Mouse (Mus musculus): ENCODE results near the gene Kat5. TPM values are rescaled to one million over a fixed set of nuclear protein-coding genes. Genes with fewer than 3 reads are reported as not detected.

The Kat5 gene
- polyA plus RNA-seq (2015; fragmentation: Nextera tagmentation; extraction: Ambion mirVana), result 77.2 and 79.7 TPM in 2 replicates

- Histone ChIP-seq H3K9me3 (no peaks in the 10 kb centered on the region), H3K4me3 (peak within 1 kb of the TSS; percentile 64), H3K36me3 (peaks cover 42% of the 10 kb centered on the region), H3K9ac (peak within 1 kb of the TSS; percentile 85), H3K27me3 (0 out of 2 replicates have a peak, but pooled peaks cover 17% of the 10 kb centered on the region), H3K4me1 (replicated peaks) (peaks cover 34% of the 10 kb centered on the region), H3K27ac (peak within 1 kb of the TSS; percentile 98), H3K4me2 (peak within 1 kb of the TSS; percentile 79)
- ATAC-seq (ENCODE audit: low FRiP score), result peak; percentile 95
- under 1% methylated on average over 50 of the region's 55 CpGs for WGBS
Measured at GRCm38 (mm10) chr19:5609547-5610404, at the start of gene Kat5. TSS of gene Kat5 (minus strand) at chr19:5610237.

GRCm38 (mm10) chr19:5654720-5655298, 44.8 kb upstream of the Kat5 start:
- H3K4me1 ChIP-seq (replicated peaks), result peaks cover 16% of the 10 kb centered on the region
- 9% methylated on average over 43 of the region's 43 CpGs for WGBS
- peak overlapping the region; percentile 41 for H3K4me3 ChIP-seq
- H3K9me3 ChIP-seq, result no peaks in the 10 kb centered on the region
- peaks cover 42% of the 10 kb centered on the region for H3K27me3 ChIP-seq
- 0 out of 2 replicates have a peak, but pooled peaks have one; percentile 25 for ATAC-seq (ENCODE audit: low FRiP score)
- peak overlapping the region; percentile 59 for H3K4me2 ChIP-seq
- H3K36me3 ChIP-seq, result 0 out of 2 replicates have a peak, but pooled peaks cover 5% of the 10 kb centered on the region
- H3K27ac ChIP-seq, result no peak overlapping the region
- peak overlapping the region; percentile 63 for H3K9ac ChIP-seq

GRCm38 (mm10) chr19:5653969-5654719, 44.1 kb upstream of the Kat5 start:
- Histone ChIP-seq H3K9me3 (no peaks in the 10 kb centered on the region), H3K4me3 (peak overlapping the region; percentile 41), H3K4me2 (peak overlapping the region; percentile 59), H3K4me1 (replicated peaks) (peaks cover 21% of the 10 kb centered on the region), H3K9ac (peak overlapping the region; percentile 68), H3K36me3 (0 out of 2 replicates have a peak, but pooled peaks cover 5% of the 10 kb centered on the region), H3K27me3 (peaks cover 42% of the 10 kb centered on the region), H3K27ac (no peak overlapping the region)
- 7% methylated on average over 62 of the region's 62 CpGs for WGBS
- ATAC-seq (ENCODE audit: low FRiP score), result 0 out of 2 replicates have a peak, but pooled peaks have one; percentile 29

DNA sequence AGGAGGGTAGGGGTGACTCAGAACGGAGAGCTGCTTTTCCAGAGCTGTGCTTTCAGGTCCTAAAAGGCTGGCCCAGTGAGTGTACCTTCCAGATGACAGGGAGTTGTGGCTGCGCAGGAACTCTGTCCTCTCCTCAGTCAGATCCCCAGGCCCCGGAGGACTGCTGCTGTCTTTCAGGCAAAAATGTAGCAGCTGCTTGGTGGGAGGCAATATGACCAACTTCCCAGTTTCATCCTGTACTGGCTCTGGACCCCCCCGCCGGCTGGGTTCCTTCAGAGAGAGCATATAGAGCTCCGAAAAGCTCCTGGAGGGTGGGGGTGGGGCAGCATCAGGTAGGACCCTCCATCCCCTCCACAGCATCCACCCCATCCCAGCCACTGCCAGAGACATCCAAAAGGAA, 42.5 kb upstream of the Kat5 start:
- no peak overlapping the region for H3K4me2 ChIP-seq
- 82% methylated on average over 6 of the region's 6 CpGs for WGBS

DNA sequence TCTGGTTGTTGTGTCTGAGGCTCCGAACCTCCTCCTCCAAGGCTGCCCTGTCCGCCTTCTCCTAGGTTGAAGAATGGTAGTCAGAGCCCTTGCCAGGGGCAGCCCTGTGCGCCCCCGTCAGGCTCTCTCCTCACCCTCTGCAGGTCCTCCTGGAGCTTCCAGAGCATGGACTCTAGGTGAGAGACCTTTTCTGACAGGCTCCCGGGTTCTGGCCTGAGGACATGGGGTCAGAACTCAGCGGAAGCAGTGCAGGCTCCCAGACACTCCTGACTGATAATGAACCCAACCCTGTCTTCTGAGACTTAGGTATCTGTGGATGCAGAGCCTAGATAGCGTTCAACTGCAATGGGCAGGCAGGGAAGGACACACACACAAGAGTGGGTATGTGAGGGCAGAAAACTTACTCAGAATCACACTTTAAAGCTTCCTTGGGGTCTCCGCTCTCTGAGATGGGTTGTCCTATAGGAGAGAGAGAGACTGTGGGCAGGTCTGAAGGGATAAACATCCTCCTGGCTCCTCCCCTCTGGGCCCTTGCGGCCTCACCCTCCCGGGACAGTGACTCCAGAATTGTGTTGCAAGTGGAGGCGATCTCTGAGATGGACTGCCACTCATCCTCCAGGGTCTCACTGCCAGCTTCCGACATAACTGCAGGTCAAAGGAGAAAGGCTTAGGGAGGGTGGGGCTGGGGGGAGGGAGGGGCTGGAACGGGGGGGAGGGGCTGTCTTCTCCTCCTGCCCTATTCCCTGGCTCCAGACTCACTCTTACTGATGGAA, 41.7 kb upstream of the Kat5 start:
- Histone ChIP-seq H3K9ac (no peak overlapping the region), H3K36me3 (peaks cover 20% of the 10 kb centered on the region), H3K27me3 (peaks cover 41% of the 10 kb centered on the region), H3K4me2 (no peak overlapping the region), H3K4me1 (replicated peaks) (peaks cover 35% of the 10 kb centered on the region), H3K9me3 (no peaks in the 10 kb centered on the region), H3K27ac (no peak overlapping the region), H3K4me3 (no peak overlapping the region)
- no peak for ATAC-seq (ENCODE audit: low FRiP score)
- WGBS, result 62% methylated on average over 13 of the region's 13 CpGs

More for the DNA sequence above, 42.5 kb upstream of the Kat5 start:
- H3K4me1 ChIP-seq (replicated peaks), result peaks cover 35% of the 10 kb centered on the region
- H3K4me3 ChIP-seq, result no peak overlapping the region
- H3K36me3 ChIP-seq, result peaks cover 11% of the 10 kb centered on the region
- H3K9ac ChIP-seq, result no peak overlapping the region
- peaks cover 42% of the 10 kb centered on the region for H3K27me3 ChIP-seq
- ATAC-seq (ENCODE audit: low FRiP score), result no peak
- no peaks in the 10 kb centered on the region for H3K9me3 ChIP-seq
- no peak overlapping the region for H3K27ac ChIP-seq

DNA sequence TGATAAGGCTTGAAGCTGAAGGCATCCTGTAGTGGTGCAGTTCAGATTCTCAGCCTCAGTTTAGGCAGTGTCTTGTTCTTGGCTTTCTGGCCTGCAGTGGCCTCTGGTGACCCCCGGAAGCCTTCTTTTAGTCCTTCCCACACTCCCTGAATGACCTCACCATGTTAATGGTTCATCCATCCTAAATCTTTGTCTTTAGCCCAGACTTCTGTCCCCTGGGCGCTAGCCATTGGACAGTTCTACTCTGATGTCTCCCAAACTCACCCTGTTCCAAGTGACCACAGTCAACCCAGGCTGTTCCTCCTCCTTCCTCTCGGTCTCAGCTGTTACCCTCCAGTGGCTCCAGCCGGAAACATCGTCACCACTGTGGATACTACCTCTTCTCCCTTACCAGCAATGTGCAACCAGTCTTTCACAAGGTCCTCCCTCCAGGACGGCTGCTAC, 39.3 kb upstream of the Kat5 start:
- no peak for ATAC-seq (ENCODE audit: low FRiP score)
- Histone ChIP-seq H3K36me3 (peaks cover 44% of the 10 kb centered on the region), H3K27ac (peak overlapping the region; percentile 88), H3K27me3 (peaks cover 18% of the 10 kb centered on the region), H3K9me3 (no peaks in the 10 kb centered on the region), H3K9ac (peak overlapping the region; percentile 72), H3K4me2 (peak overlapping the region; percentile 56), H3K4me1 (replicated peaks) (peaks cover 26% of the 10 kb centered on the region), H3K4me3 (peak overlapping the region; percentile 25)
- 76% methylated on average over 6 of the region's 6 CpGs for WGBS

DNA sequence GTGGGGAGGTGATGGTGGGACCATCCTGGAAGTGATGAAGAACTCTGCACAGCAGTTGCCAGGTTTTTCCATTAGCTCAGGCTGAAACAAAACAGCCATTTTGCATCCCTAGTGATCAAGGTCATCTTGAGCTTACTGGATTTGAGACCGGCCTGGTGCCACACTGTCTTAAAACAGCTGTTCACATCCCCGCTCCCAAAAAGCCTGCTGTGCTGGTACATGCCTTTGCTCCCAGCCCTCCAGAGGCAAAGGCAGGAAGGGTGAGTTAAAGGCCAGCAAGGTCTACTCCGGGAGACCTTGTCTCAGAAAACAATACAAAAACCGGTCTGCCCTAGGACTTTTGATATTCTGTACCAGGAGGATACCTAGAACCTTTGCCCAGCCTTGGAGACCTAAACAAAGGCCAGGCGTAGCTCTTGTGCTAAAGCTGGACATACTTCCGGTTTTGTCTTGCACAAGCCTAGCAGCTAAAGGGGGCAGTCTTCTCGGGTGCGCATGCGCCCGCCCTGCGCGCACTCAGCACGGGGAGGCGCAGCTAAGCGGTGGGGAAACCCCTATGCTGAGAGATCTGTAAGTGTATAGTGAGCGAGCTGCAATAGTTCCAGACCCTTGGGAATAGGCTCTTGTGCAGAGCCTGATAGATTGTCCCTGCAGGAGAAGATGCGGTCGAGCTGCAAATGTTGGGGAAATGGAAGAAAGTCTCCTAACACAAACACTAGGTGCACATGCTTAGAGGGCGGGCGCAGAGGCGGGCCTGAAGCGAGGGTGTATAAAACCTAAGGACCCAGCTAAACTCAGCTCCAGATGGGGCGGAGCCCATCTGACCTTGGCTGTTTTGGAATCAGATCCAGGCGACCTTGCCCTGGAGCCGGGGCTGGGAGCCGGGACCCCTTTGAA, 38.6 kb upstream of the Kat5 start:
- Histone ChIP-seq H3K4me2 (peak overlapping the region; percentile 56), H3K36me3 (peaks cover 51% of the 10 kb centered on the region), H3K4me3 (peak overlapping the region; percentile 25), H3K9me3 (no peaks in the 10 kb centered on the region), H3K27ac (peak overlapping the region; percentile 88), H3K27me3 (peaks cover 11% of the 10 kb centered on the region), H3K9ac (peak overlapping the region; percentile 72), H3K4me1 (replicated peaks) (peaks cover 20% of the 10 kb centered on the region)
- 13% methylated on average over 26 of the region's 26 CpGs for WGBS
- ATAC-seq (ENCODE audit: low FRiP score), result peak; percentile 90

DNA sequence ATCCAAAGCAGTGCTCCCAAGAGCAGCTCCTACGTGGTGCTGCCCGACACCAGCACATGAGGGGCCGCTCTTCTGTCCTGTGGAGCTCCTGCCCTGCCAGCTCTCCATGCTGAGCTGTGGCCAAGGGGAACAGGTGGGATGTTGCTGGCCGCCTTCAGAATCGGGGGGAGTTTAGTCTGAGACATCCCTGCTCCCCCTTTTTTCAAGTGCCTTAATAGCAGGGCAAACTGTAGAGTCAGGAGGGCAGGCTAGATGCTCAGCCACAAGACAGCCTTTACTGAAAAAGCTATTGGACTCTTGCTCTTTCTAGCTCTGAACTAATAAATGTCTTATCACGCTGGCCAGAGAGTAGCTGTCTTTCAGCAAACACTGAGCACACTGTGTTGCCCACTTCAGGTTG, 37.8 kb upstream of the Kat5 start:
- WGBS, result 94% methylated on average over 6 of the region's 6 CpGs
- H3K9me3 ChIP-seq, result no peaks in the 10 kb centered on the region
- H3K4me1 ChIP-seq (replicated peaks), result peaks cover 19% of the 10 kb centered on the region
- no peak for ATAC-seq (ENCODE audit: low FRiP score)
- H3K27me3 ChIP-seq, result peaks cover 3% of the 10 kb centered on the region
- peak overlapping the region; percentile 88 for H3K27ac ChIP-seq
- H3K4me2 ChIP-seq, result no peak overlapping the region
- H3K36me3 ChIP-seq, result peaks cover 57% of the 10 kb centered on the region
- 0 out of 2 replicates have a peak overlapping the region, but pooled peaks have one; percentile 72 for H3K9ac ChIP-seq
- no peak overlapping the region for H3K4me3 ChIP-seq

- peaks cover 19% of the 10 kb centered on the region for H3K4me1 ChIP-seq (replicated peaks)
- H3K4me3 ChIP-seq, result no peak overlapping the region
- peaks cover 67% of the 10 kb centered on the region for H3K36me3 ChIP-seq
- no peak overlapping the region for H3K9ac ChIP-seq
- no peaks in the 10 kb centered on the region for H3K9me3 ChIP-seq
- no peaks in the 10 kb centered on the region for H3K27me3 ChIP-seq
- ATAC-seq (ENCODE audit: low FRiP score), result no peak
- H3K4me2 ChIP-seq, result no peak overlapping the region
- 95% methylated on average over 8 of the region's 8 CpGs for whole genome bisulfite sequencing
- no peak overlapping the region for H3K27ac ChIP-seq
Measured at GRCm38 (mm10) chr19:5646731-5647330, 36.8 kb upstream of the Kat5 start.

DNA sequence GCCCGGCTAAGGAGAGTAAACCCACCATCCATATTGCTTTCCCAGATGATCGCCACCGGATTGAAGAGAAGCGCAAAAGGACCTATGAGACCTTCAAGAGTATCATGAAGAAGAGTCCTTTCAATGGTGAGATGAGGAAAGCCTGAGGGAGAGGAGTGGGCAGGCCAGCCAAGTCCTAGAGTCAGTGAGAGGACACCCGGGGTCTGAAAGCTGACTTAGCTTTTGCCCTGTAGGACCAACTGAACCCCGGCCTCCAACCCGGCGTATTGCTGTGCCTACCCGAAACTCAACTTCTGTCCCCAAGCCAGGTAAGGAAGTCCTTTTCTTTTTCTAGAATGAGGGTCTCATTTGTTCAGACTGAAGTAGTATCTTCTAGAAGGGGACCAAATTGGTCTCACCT, 35.2 kb upstream of the Kat5 start:
- Histone ChIP-seq H3K27ac (no peak overlapping the region), H3K4me3 (no peak overlapping the region), H3K4me2 (no peak overlapping the region), H3K27me3 (no peaks in the 10 kb centered on the region), H3K9ac (no peak overlapping the region), H3K4me1 (replicated peaks) (peaks cover 21% of the 10 kb centered on the region), H3K36me3 (peaks cover 78% of the 10 kb centered on the region), H3K9me3 (no peaks in the 10 kb centered on the region)
- no peak for ATAC-seq (ENCODE audit: low FRiP score)
- 95% methylated on average over 9 of the region's 9 CpGs for WGBS

All from hindbrain, embryonic 13.5 days (tissue).